Mouse (Mus musculus) left cerebral cortex, postnatal 4 days (tissue): ENCODE results near the gene Depdc5. TPM values are rescaled to one million over a fixed set of nuclear protein-coding genes. Genes with fewer than 3 reads are reported as not detected.
A peak's percentile ranks its signal among the peaks of the same experiment; 100 is the strongest.

Experiments used
- DNase-seq: peaks from one replicate; pipeline ENCODE4 v3.0.0-alpha.2; 2022
- intact Hi-C: fragments of 180-260 bp; cut with DNase I; formaldehyde crosslinking; loops from one replicate; pipeline ENCODE4 v1.15.1; 2025
- total RNA-seq, 2 experiments: library from RNA; stranded (reverse); gene quantifications; 2 replicates each; pipeline ENCODE4 v1.2.3; 2021

The Depdc5 gene
- total RNA-seq, 2 experiments from 2014 or later, result 48.2 to 50.7 TPM

DNA sequence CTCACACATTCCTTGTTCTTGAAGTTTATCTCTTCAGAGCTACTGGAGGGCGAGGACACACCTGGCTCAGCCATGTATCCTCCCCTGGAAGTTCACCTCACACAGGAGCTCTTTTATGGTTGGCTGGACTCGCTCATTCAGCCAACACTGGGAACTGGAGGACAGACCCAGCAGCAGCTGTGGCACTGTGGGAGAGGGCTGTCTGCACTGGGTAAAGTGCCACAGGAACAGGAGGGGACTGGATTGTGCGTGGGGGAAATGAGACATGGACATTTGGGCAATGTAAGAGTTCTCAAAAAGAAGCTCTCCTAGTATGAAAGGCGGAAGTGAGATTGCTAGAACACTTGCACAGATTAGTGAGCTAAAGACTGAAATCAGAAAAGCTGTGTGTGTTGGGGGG lies 132.3 kb downstream of the Depdc5 start:
- intact Hi-C loops, result no loop called here
- peak; percentile 21 for DNase-seq

DNA sequence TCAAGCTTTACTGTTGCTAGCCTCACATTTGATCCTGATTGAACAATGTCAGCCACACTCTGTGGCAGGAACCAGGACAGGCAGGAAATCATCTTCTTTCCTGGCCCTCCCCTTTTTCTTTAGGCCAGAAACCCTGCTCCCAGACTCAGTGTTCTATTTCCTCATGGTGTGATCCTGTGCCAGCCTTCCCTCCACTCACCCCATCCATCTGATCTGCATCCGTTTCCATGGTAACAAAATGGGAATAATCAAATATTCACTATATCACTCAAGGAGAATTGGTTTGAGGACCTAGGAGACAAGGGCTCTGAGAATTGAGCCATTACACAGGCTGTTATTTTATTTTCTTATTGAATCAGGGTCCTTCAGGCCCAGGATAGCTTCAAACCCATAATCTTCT lies 133.1 kb downstream of the Depdc5 start:
- no peak for DNase-seq
- intact Hi-C loops, result no loop called here

DNA sequence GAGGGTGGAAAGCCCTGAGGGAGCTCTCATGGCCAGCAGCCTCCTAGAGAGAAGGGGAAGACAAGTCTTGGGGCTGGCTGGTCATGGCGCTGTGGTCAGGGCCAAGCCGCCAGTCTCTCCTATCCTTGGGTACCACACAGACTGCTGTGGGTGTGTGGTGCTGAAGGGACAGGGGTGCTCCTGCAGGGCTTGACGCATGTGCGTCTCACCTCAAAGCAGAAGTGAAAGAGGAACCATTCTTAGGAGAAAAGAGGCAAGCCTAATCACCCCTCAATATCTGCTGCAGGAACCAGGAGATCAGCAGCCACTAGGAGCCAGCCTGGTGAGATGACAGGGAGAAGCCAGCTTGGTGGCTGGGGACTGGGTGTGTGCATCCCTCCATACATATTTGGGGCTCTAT lies 134.2 kb downstream of the Depdc5 start:
- intact Hi-C loops, result no loop called here
- no peak for DNase-seq

DNA sequence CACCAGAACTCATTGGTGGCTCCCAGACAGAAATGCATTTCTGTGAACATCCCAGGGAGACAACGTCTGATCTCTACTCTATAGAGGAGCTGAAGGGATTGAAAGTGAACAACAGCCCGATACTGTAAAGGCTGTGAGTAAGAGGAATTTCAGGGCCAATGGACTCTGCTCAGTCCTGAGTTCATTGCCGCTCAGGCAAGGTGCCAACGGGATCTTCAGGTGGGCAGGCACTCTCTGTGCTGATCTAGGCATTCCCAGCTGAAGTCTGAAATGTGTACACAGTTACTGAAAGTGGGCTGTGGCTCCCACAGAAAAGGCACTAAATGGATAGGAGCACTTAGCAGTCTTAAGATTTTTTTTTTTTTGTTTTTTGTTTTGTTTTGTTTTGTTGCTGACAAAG lies 135.3 kb downstream of the Depdc5 start:
- no peak for DNase-seq
- intact Hi-C loops, result no loop called here

DNA sequence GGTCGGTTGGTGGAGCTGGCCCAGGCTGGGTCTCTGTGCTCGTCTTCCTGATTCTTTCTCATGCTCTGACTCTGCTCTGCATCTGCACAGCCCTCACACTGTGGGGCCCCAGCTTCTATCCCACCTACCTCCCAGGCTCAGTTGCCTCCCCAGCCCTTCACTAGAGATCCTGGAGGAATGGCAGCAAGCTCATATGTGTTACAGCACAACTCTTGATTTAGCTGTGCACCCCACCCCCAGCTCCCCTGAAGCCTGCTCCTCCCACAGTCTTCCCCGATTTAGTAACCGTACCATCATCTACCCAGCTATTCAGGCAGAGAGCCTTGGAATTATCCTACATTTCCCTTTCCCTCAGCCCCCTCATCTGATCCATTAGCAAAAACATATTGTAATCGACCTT lies 137.6 kb downstream of the Depdc5 start:
- intact Hi-C loops, result no loop called here
- DNase-seq, result no peak

DNA sequence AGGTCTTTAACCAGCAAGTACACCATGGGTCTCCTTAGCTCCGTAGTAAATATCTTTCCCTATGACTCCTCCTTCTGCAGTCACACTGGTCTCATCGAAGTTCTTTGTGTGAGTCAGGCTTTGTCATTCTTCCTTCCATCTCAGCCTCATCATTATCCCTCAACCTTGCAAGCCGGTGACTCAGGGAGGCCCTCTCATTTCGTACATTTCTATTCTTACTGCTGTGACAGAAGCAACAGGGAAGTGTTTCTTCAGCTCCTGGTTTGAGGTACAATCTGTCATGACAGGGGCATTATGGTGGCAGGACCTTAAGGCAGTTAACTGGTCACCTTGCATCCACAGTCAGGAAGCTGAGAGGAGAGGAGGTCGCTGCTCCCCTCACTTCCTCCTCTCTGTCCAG lies 139.3 kb downstream of the Depdc5 start:
- intact Hi-C loops, result no loop called here
- no peak for DNase-seq

DNA sequence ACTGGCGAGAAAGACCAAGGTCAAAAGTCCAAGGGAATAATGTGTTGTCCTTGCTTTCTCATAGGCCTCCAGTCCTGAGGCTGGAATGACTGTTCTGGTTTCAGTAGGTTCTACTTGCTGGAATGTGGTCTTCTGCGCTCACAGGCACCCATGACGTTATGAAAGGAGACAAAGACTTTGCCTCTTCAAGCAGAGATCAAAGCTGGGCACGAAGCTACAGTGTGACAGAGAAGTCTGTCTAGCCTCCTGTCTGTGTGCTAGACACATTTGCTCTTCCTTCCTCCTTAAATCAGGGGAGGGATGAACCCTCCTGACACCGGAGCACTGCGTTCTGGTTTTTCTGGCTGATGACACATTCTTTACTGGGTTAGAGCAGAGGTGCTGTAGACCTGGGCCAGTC lies 140.0 kb downstream of the Depdc5 start:
- intact Hi-C loops, result no loop called here
- DNase-seq, result no peak

DNA sequence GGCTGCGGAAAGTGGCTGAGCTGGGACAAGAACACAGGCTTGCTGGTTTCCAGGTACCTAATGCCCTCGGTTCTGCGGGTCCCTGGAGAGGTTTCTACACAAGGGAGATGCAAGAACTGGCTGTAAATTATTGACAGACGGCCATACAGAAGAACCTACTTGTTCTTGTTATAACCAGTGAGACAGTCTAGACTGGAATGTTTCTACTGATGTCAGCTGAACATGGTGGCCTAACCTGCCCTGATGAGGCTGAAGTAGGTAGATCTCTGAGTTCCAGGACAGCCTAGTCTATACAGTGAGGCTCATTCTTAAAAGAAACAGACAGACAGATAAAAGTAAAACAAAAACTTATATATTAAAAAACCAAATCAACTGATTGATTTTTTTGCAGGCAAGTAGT lies 140.6 kb downstream of the Depdc5 start:
- intact Hi-C loops, result no loop called here

DNA sequence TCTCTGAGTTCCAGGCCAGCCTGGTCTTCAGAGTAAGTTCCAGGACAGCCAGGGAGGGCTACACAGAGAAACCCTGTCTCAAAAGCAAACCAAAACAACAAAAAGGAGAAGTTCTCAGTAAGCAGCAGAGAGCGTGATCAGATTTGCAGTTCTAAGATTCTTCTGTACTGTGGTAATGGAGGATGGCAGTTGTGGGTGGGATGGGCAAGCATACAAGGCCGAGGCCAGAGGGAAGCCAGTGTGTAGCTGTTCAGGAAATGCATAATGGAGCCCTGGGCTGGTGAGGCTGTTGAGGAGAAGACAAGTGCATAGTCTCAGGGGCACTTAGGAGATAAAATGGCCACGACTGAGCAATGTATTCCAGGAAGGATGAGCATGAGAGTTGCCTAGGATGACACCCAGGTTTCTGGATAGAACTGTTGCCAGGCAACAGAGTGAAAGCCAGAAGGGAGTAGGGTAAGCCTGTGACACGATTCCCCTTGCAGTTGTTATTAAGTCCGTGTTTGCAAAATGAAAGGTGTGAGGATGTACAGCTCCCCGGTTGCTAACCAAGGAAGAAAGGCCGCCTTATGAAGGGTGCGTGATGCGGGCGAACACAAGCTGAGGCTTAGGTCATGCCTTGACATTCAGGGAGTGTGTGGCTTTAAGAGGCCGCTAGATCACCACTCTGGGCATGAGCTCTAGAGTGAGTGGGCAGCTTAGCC lies 142.1 kb downstream of the Depdc5 start:
- intact Hi-C loops, result no loop called here
- DNase-seq, result no peak

More for the DNA sequence above, 140.6 kb downstream of the Depdc5 start:
- DNase-seq, result no peak

DNA sequence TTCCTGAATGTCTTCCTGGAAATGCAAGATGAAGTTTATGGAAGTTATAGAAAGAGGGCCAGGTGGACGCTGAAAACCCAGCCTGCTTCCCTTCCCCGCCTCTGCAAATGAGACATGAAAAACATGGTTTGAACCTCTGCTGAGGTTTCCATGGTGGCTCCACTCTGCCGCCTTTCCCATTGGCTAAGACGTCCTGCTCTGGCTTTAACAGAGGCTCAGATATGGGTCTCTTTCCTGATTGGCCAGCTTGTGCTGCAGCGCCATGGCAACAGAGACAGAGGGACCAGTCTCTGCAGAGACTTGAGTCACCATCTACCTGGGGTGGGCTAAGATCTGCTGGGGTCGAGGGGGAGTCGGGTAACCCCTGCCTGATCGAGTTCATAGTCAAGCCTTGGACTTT lies 143.2 kb downstream of the Depdc5 start:
- peak; percentile 24 for DNase-seq
- intact Hi-C loops, result no loop called here

DNA sequence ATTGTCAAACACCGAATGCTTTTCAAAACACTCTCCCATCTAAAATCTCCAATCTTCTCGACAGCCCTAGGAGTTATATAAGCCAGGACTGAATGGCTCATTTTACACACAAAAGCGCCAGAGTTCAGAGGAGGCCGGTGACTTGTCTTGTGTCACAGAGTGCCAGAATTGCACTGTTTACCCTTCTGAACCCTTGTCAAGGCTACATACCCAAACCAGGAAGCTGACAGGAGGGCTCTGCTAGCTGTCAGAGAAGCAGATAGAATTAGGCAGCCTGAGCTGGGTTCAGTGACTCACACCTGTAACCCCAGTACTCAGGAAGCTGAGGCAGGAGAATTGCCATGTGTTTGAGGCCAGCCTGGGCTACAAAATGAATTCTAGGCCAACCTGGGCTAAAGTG lies 143.9 kb downstream of the Depdc5 start:
- no peak for DNase-seq
- intact Hi-C loops, result no loop called here

DNA sequence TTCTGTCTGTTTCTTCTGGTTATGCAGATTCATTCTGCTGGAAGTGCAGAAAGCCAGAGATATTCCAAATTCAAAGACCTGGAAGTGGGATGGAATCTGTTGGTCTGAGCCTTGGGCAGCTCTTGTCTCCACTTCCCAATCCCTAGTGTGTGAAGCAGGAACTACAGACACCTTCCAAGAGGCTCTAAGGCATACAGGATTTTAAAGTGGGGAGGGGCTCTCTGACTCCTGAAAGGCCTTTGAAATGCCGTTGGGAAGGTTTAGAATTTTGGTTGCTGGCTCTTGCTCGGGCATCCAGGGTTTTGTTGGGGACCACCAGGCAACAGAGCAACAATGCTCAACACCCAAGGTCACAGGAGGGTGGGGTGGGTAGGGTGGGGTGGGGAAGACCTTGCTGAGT lies 145.8 kb downstream of the Depdc5 start:
- intact Hi-C loops, result no loop called here
- DNase-seq, result no peak

DNA sequence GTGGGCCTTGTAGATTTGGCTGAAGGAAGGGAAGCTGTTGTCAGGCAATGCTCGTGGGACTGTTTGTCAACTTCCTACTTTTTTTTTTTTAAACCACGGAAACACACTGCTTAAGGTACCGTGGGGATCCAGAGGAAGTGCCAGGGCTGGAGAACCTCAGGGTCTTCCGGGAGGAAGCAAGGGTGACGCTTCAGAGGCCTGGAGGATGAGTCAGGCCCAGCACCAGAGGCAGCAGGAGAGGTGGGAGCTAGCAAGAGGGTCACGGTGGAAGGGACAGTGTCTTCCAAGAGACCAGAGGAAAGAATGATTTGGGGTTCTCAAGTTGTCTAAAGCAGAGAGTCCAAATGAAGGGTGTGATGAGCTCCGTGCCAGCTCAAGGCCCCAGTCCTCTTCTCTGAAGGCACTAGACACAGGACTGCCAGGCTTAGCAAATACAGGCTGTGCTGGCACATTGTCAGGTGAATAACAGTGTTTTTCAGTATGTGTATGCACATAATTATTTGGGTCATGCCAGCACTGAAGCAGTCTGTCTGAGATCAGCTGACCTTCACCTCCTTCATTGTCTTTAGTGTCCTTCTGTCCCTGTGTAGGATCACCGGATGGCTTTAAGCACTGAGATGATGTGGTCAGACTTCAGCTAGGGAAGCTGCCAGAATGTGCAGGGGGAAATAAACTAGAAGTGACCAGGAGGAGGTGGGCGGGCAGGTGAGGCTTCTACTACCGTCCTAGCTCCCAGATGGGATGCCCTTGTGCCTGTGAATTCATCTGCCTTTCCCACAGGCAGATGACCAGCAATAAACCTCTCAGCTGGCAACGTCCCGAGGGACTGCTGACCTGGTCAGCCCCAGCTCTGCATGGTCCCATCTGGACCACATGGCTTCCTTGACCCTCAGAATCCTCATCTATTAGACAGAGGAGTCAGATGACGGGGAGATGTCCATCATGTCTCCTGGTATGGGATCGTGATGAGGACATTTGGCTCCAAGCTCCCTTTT lies 146.6 kb downstream of the Depdc5 start:
- intact Hi-C loops, result no loop called here
- no peak for DNase-seq

DNA sequence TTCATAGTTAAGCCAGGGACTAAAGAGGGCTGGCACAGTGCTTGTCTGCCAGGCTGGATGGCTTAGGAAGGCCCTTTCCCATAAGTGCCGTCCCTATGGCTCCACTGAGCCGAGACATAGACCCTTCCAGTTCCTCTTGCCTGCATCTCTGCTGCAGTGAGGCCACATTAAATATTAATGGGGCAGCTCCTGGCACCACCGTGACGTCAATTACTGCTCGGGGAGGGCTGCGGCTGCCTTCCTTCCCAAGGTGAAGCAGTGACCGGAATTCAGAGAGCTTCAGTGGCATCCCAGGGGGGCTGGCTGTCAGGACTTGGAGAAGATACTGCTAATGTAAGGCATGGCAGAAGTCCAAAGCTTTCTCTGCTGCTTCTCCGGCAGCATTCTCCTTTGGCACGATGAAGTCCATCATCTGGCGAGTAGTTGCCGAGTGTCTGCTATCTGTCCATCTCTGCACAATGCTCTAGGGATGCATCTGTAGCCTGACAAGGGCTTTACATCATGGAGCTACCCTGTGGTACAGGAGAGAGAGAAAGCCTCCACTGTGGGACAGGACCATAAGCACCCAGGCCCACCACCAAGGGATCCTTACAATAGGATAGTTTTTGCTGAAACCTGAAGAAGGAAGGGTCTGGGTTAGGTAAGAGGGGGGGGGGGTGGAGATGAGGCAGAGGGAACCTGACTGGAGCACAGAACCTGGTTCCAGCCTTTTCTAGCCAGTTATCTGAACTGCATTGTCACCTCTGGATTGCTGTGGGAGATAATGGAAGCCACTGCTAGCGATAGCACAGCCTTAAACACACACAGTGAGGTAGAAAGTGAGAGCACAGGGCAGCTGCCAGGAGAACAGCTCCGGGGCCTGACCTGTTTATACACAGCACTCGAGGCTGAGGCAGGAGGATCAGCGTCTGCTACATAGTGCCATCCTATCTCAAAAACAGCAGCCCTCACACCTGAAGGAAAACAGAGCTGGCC lies 147.9 kb downstream of the Depdc5 start:
- intact Hi-C loops, result no loop called here
- peak; percentile 80 for DNase-seq

DNA sequence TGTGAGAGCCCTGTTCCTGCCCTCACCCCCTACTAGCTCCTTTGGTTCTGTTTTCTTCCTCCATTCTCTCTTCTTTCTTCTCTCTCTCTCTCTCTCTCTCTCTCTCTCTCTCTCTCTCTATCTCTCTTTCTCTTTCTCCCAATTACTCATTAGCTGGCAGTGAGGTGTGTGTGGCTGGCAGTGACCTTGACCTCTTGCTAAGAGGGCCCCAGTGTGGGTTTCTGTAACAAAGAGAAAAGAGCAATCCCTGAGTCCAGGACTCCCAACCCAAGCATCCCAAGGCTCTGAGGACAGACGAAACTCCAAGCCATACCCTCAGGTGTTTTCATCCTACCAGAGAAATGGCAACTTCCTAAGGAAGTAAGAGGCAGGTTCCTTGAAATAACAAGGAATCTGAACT lies 150.6 kb downstream of the Depdc5 start:
- intact Hi-C loops, result no loop called here
- no peak for DNase-seq

DNA sequence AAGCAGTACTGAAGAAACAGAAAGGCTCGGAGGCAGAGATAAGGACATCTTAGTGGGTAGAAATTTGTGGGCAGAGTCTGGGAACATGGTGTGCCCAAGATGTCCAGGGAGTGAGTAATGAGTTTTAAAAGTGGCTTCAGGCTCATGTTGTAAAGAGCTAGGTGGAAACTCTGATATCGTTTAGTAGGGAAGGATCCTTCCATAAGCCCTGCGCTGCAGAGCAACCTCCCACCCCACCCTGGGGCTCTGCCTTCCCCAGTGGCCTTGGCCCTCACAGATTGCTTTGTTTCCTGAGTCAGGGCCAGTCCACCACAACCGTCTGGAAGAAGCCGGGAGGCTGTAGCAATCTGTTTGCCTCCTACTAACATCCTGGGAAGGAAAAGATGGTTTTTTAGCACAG lies 152.1 kb downstream of the Depdc5 start:
- intact Hi-C loops, result no loop called here
- DNase-seq, result no peak

DNA sequence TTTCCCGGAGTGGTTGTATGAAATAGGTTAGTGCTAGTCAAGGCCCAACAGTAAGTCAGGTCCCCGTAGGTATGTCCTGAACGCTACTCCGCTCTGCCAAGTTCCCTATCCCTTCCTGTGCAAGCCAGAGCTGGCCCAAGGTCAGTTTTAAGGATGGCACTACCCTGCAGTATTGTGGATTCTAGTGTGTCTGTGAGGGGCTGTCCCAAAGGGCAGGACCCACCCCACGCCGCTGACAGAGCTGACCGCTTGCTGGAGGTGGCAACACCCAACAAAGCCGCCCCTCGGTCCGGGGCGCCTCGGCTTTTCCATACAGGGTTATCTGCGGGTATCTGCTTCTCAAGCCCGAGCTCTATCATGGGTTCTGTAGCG lies 154.7 kb downstream of the Depdc5 start:
- DNase-seq, result no peak
- intact Hi-C loops, result no loop called here

DNA sequence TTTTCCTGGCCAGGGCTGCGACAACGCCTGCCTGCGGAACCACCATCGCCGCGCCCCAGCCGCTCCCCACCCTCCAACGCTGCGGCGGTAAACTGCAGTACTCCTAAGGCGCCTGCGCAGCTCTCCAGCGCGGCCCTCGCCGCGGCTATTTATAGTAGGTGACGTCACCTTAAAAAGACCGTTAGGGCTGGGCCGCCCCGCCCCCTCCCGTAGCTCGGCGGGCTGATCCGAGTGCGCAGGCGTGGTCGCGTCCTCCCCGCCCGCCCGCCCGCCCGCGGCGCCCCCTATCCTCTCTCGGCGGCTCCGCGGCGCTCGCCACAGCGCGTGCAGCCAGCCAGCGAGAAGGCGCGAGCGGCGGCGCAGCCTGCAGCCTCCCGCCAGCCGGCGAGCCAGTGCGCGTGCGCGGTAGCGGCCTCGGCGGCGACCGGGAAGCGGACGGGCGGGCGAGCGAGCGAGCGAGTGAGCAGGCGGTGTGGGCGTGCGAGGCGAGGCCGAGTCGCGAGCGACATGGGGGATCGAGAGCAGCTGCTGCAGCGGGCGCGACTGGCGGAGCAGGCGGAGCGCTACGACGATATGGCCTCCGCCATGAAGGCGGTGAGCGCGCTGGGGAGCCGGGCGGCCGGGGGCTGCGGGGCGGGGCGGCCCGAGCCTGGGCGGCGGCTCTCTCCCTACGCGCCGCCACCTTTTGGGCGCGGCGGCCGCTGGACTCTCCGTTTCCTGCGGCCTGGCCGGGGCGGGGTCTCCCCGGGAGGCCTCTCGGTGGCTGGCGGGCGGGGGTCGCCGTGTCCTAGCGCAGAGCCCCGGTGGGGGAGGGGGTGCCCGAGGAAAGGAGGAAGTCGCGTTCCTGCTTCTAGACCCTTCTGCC lies 155.3 kb downstream of the Depdc5 start, which contains the start of gene Ywhah:
Gene Ywhah, plus strand, starts transcription at position 256 of the 865 bp plus-strand sequence.
- peak; percentile 98 for DNase-seq
- intact Hi-C loops, result no loop called here

DNA sequence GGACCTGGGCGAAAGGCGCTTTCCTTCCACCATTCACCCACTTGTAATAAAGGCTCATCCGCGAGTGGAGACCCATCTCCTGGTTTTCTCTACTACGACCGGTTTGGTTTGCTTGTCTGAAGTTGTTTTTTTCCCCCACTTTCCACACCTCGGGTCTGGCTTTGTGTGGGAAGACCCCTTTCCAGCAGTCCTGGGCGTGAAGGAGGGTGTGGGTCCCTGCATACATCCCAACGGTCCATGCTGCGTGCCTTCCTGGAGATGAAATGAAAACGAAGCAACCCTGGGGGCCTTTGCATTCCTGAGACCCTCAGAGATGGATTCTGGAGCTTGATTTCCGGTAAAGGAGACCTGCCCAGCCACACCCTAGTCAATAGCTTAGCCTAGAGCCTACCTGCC lies 155.9 kb downstream of the Depdc5 start:
- intact Hi-C loops, result no loop called here
- DNase-seq, result no peak

DNA sequence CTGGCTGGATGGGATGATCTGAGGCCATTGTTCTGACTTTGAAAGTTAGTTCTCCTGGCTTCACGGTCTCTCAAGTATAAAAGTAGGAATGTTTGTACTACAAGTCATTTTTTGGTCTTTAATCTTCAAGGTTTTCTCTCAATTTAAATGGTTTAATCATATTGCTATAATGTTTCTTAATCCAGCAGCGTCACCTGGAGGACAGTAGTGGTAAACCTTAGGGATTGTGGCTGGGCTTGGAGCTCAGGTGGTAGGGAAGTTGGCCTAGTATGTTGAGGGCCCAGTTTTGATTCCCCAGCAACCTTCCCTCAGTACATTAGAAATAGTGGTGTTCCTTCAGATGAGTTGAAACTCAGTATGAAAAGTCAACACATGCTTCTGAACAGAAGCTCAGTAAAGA lies 158.1 kb downstream of the Depdc5 start:
- no peak for DNase-seq
- intact Hi-C loops, result no loop called here
